11 mouse cellular contexts compared by ENCODE assay signal in the genomic region with DNA sequence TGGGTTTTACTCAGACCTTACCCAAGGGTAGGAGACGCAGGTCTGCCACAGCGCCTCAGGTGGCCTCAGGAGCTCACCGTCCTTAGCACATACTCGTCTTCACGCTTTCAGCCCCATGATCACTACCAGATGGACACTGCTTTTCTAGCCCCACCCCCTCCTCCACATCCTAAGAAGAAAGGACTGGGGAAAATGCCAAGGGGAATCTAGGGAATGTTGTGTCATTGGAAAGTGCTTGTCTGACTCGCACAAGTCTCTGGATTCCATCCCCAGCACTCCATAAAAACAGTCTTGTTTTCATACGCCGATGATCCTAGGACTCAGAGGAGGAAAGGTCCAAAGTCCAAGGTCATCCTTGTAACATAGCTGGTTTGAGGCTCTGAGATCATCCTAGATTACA.
DNase-seq lines count a peak whose midpoint lies in the region; ATAC-seq and TF ChIP-seq lines count a peak whose summit lies in the region.
"Had no signal": no experiment of that assay in that cellular context is flagged by ENCODE, and none has a peak within 500 bp of the region (broad histone marks: within the 10 kb centered on the region; RNA-seq: fewer than 3 reads in every experiment).

No protein-coding gene starts in this region.

- peak overlapping the region; percentile 62 for H3K27ac ChIP-seq in forebrain, embryonic 10.5 days
- H3K27ac ChIP-seq in forebrain, postnatal 0 days (ENCODE audit: low read depth, low read length) = no peak overlapping the region
- H3K27ac ChIP-seq in limb, embryonic 13.5 days = no peak overlapping the region; the same call in 1 of the 2 replicates
- H3K27ac ChIP-seq in cerebellum, adult 2 months (ENCODE audit: insufficient read depth, low read length) = no peak overlapping the region

- H3K4me2 ChIP-seq in forebrain, postnatal 0 days (ENCODE audit: low read depth) = no peak overlapping the region
- H3K4me2 ChIP-seq in limb, embryonic 13.5 days (replicated peaks) = no peak overlapping the region

- 69% methylated on average over 8 of the region's 8 CpGs for WGBS in forebrain, embryonic 10.5 days
- WGBS in forebrain, postnatal 0 days = 77% methylated on average over 8 of the region's 8 CpGs
- WGBS in limb, embryonic 13.5 days = 15% methylated on average over 8 of the region's 8 CpGs
- WGBS in cerebellum, adult 2 months = 63% methylated on average over 8 of the region's 8 CpGs

- intact Hi-C loops in left cerebral cortex, postnatal 4 days (cut with DNase I) = no loop called here

- peaks cover 13% of the 10 kb centered on the region; the same call in 1 of the 2 replicates for H3K4me1 ChIP-seq in forebrain, embryonic 10.5 days
- H3K4me1 ChIP-seq in forebrain, postnatal 0 days (ENCODE audit: insufficient read depth) = no peaks in the 10 kb centered on the region
- H3K4me1 ChIP-seq in limb, embryonic 13.5 days = peaks cover 10% of the 10 kb centered on the region; the same call in 1 of the 2 replicates
- H3K4me1 ChIP-seq in cerebellum, adult 2 months (ENCODE audit: control insufficient read depth, insufficient read depth, low read length) = no peaks in the 10 kb centered on the region

- no peak for ATAC-seq in forebrain, postnatal 0 days
- ATAC-seq in limb, embryonic 13.5 days (ENCODE audit: low FRiP score, low read depth) = peak; percentile 89
- ATAC-seq: hindbrain, embryonic 16.5 days; midbrain, embryonic 16.5 days had no signal

- no peak for TF ChIP-seq POLR2A in cerebellum, adult 2 months (IDR thresholded peaks at IDR 0.05; ENCODE audit: borderline replicate concordance, insufficient read depth, low read length)

- H3K27me3 ChIP-seq in forebrain, embryonic 10.5 days (ENCODE audit: poor library complexity, severe bottlenecking) = no peaks in the 10 kb centered on the region
- H3K27me3 ChIP-seq in forebrain, postnatal 0 days (ENCODE audit: insufficient read depth, low read length) = no peaks in the 10 kb centered on the region
- H3K27me3 ChIP-seq in limb, embryonic 13.5 days = no peaks in the 10 kb centered on the region
- H3K27me3 ChIP-seq in cerebellum, adult 2 months (ENCODE audit: control insufficient read depth, insufficient read depth, low read length) = no peaks in the 10 kb centered on the region

- no peak for TF ChIP-seq CTCF in forebrain, postnatal 0 days (IDR thresholded peaks at IDR 0.05; ENCODE audit: low read depth)
- no peak for TF ChIP-seq CTCF in cerebellum, adult 2 months (IDR thresholded peaks at IDR 0.05; ENCODE audit: borderline replicate concordance, insufficient read depth, low read depth, low read length)

- no peak overlapping the region for H3K9ac ChIP-seq in forebrain, postnatal 0 days
- no peak overlapping the region for H3K9ac ChIP-seq in limb, embryonic 13.5 days

- H3K36me3 ChIP-seq in forebrain, embryonic 10.5 days (replicated peaks) = no peaks in the 10 kb centered on the region
- no peaks in the 10 kb centered on the region for H3K36me3 ChIP-seq in forebrain, postnatal 0 days (ENCODE audit: insufficient read depth)
- H3K36me3 ChIP-seq in limb, embryonic 13.5 days = no peaks in the 10 kb centered on the region

- no peaks in the 10 kb centered on the region for H3K9me3 ChIP-seq in forebrain, embryonic 10.5 days
- no peaks in the 10 kb centered on the region for H3K9me3 ChIP-seq in forebrain, postnatal 0 days (ENCODE audit: low read length)
- H3K9me3 ChIP-seq in limb, embryonic 13.5 days = no peaks in the 10 kb centered on the region

- H3K4me3 ChIP-seq in forebrain, embryonic 10.5 days = no peak overlapping the region
- H3K4me3 ChIP-seq in forebrain, postnatal 0 days (ENCODE audit: low read depth, low read length) = no peak overlapping the region
- no peak overlapping the region for H3K4me3 ChIP-seq in limb, embryonic 13.5 days
- H3K4me3 ChIP-seq in cerebellum, adult 2 months (replicated peaks; ENCODE audit: insufficient read depth, low read depth, low read length) = no peak overlapping the region

- DNase-seq in forebrain, embryonic 10.5 days (ENCODE audit: extremely low spot score, low spot score) = no peak
- DNase-seq in forebrain, postnatal 0 days = no peak
- peak; percentile 19 for DNase-seq in testis, postnatal 14 days (ENCODE audit: low spot score)
- no peak for DNase-seq in testis, postnatal 10 days (ENCODE audit: low spot score)
- no peak for DNase-seq in left cerebral cortex, postnatal 4 days
- DNase-seq in layer of hippocampus, adult 8-10 months (ENCODE audit: low spot score in 2 of 2) = no peak
- DNase-seq in cerebellum, adult 2 months = no peak
- DNase-seq: right cerebral cortex, adult 18-20 months had no signal
